Mouse (Mus musculus) forebrain, embryonic 14.5 days (tissue): Measurements from ENCODE around the gene Thra. TPM values are rescaled to one million over a fixed set of nuclear protein-coding genes. Genes with fewer than 3 reads are reported as not detected.

Experiments used
- ATAC-seq: fragments of 200-750 bp; cut with Nextera tagmentation; 2 replicates; pipeline ENCODE4 v1.8.0; 2017; ENCODE audit warnings: mild to moderate bottlenecking, moderate library complexity
- DNase-seq: peaks from one replicate; pipeline ENCODE4 v3.0.0-alpha.2; 2015; ENCODE audit warnings: low spot score
- H3K27ac ChIP-seq: fragments of 300-500 bp; sonication (generic); 2 replicates; pipeline ENCODE4 v1.5.1; 2014; ENCODE audit warnings: low read depth, mild to moderate bottlenecking, control low read depth, low read length, moderate library complexity
- H3K27me3 ChIP-seq: fragments of 300-500 bp; sonication (generic); replicated peaks from 2 replicates; pipeline ENCODE4 v1.6.1; 2014; ENCODE audit warnings: low read length, control low read depth, mixed read lengths; ENCODE audit not compliant: control insufficient read depth, insufficient read depth
- H3K36me3 ChIP-seq: fragments of 300-500 bp; sonication (generic); 2 replicates; pipeline ENCODE4 v1.6.1; 2014; ENCODE audit warnings: low read length, control low read depth; ENCODE audit not compliant: control insufficient read depth, insufficient read depth
- H3K4me1 ChIP-seq: fragments of 300-500 bp; sonication (generic); 2 replicates; pipeline ENCODE4 v1.6.1; 2014; ENCODE audit warnings: antibody characterized with exemption, low read length, control low read depth; ENCODE audit not compliant: control insufficient read depth, insufficient read depth
- H3K4me2 ChIP-seq: fragments of 300-500 bp; sonication (generic); 2 replicates; pipeline ENCODE4 v1.6.1; 2014; ENCODE audit warnings: mild to moderate bottlenecking, control low read depth, low read length
- H3K4me3 ChIP-seq: fragments of 300-500 bp; sonication (generic); 2 replicates; pipeline ENCODE4 v1.5.1; 2014; ENCODE audit warnings: low read depth, low read length, control low read depth
- H3K9ac ChIP-seq: fragments of 300-500 bp; sonication (generic); 2 replicates; pipeline ENCODE4 v1.6.1; 2014; ENCODE audit warnings: mild to moderate bottlenecking, low read length, control low read depth, moderate library complexity
- H3K9me3 ChIP-seq: fragments of 300-500 bp; sonication (generic); replicated peaks from 2 replicates; pipeline ENCODE4 v1.6.1; 2016; ENCODE audit warnings: low read length, control low read depth, mixed read lengths; ENCODE audit not compliant: control insufficient read depth
- WGBS: fragments of 180-500 bp; shearing (Covaris S2); extraction: QIAGEN DNeasy Blood & Tissue Kit; methylation state at CpG from one replicate; pipeline ENCODE4 v1.1.7; 2014; 5-methylcytosine and 5-hydroxymethylcytosine counted together
- polyA plus RNA-seq: library from polyadenylated mRNA; unstranded; fragments of >200 nt; fragmentation: Nextera tagmentation; extraction: Ambion mirVana; gene quantifications from 2 replicates; pipeline ENCODE4 v1.2.1, GENCODE M21; 2014

The Thra gene
- polyA plus RNA-seq, 1 experiment from 2014 or later = 164 TPM

DNA sequence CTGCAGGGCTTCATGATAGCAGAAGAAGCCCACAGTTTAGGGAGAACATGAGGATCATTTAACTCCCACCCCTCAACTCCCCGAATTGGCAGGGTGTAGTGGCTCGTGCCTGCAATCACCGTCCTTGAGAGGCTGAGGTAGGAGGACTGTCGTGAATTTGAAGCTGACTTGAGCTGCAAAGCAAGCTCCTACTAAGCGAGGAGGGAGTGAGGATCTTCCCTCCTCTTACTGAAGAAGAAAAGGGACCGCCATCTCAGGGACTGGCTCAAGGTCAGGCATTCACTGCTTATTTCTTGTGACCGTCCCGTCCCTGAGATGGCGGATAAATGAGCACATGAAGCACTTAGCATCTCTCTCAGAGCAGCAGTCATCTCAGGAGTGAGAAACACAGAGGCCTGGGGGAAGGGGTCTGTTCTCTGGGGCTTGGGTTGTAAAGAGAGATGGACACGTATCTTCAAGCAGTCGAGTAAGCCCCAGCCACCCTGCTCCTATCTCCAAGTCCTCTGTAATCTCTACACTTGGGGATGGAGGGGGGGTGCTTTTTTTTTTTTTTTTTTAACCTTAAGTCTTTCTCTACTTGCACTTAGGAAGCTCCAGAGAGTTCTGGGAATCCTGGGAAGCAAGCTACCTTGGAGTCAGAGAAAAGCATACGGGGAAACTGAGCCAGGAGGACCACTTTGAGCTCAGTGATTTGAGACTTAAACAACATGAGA is 35.8 kb downstream of the Thra start:
- Histone ChIP-seq H3K9me3 (no peaks in the 10 kb centered on the region), H3K4me3 (no peak overlapping the region), H3K36me3 (peaks cover 3% of the 10 kb centered on the region), H3K4me2 (peak overlapping the region; percentile 83), H3K27me3 (no peaks in the 10 kb centered on the region), H3K27ac (0 out of 2 replicates have a peak overlapping the region, but pooled peaks have one; percentile 33), H3K9ac (peak overlapping the region; percentile 17; the same call in 1 of the 2 replicates), H3K4me1 (peaks cover 33% of the 10 kb centered on the region)
- 58% methylated on average over 12 of the region's 12 CpGs for WGBS
- DNase-seq (no peak), ATAC-seq (no peak)

DNA sequence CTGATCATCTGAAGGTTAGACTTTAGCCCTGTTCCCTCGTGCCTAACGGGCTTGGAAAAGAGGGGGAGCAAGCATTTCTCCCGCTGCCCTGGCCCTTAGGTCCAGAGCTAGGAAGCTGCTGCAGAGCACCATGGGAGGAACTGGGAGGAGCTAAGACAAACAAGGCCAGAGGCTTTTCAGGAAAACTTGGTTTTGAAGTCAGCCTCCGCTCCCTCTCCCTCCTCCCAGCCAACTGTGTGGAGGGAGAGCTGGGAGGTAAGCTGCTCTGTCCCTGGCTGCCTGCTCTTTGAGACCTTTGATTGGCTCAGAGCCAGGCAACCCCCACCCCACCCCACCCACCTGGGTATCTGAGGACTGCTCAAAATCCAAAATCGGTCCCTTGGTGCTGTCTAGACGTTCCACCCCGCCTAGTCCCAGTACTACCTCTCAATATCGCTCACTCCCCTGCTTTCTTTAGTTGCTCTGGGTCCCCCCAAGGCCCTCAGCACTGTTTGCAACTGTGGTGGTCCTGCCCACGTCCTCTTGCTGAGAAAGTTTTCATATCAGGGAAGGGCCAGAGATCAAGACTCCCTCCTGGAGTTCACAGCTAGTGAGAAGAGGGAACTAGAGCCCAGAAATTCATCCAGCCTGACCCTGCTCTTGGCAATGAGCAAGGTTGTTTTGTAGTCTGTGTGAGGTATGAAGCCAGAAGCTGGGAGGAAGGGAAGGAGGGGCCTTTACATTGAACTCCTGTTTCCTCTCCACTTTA is 36.6 kb downstream of the Thra start:
- Histone ChIP-seq H3K4me3 (no peak overlapping the region), H3K27me3 (no peaks in the 10 kb centered on the region), H3K36me3 (no peaks in the 10 kb centered on the region), H3K27ac (peak overlapping the region; percentile 33; the same call in 1 of the 2 replicates), H3K9me3 (no peaks in the 10 kb centered on the region), H3K4me2 (no peak overlapping the region; the same call in 1 of the 2 replicates), H3K4me1 (peaks cover 38% of the 10 kb centered on the region), H3K9ac (peak overlapping the region; percentile 25; the same call in 1 of the 2 replicates)
- ATAC-seq (no peak), DNase-seq (no peak)
- 7% methylated on average over 9 of the region's 9 CpGs for WGBS

DNA sequence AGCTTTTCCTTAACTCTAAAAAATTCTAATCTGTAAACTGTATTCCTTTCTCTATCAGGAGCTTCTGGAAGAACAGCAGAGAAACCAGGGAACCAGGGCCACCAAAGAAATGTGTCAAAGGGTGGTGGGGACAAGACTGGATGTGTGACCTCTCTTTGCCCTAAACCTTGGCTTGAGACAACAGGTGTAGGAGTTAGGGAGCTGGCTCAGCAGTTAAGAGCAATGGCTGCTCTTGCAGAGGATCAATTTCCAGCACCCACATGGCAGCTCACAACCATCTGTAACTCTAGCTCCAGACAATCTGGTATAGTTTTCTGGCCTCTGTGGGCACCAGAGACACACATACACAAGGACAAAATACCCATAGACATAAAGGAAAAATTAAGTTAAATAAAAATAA is 37.5 kb downstream of the Thra start:
- Histone ChIP-seq H3K9ac (no peak overlapping the region), H3K36me3 (no peaks in the 10 kb centered on the region), H3K27ac (no peak overlapping the region), H3K4me3 (no peak overlapping the region), H3K4me1 (peaks cover 47% of the 10 kb centered on the region), H3K4me2 (no peak overlapping the region), H3K27me3 (no peaks in the 10 kb centered on the region), H3K9me3 (no peaks in the 10 kb centered on the region)
- DNase-seq = no peak
- no peak for ATAC-seq

DNA sequence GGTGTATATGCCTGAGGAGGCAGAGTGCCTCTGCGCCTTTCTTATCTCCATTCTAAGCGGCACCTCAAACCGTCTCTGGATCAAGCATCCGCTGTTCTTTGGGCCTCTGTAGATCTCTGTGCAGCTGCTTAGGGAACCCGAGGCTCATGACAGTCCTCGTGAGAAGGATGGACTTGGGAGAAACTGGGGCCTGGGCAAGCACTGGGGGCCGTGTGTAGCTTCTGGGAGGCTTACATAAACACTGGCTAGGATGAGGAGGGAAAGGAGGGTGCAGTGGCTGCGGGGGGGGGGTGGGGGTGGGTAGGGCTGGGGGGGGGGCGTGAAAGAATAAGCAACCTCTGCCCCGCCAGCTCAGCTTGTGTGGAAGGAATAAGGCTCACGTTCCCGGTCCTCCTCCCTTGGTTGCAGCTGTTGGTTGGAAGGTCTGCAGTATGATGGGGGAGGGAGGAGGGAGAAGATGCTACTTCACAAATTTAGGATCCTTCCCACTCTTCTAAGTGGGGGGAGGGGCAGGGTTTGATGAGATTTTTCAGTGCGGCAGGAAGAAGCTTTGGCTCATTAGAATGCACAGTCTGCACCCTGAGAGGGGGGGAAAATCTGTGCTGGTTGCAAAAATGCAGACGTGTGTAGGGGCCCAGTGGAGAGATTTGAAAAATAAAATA is 41.5 kb downstream of the Thra start:
- Histone ChIP-seq H3K27ac (peak overlapping the region; percentile 86), H3K4me2 (peak overlapping the region; percentile 42), H3K9ac (peak overlapping the region; percentile 50), H3K9me3 (no peaks in the 10 kb centered on the region), H3K4me1 (peaks cover 36% of the 10 kb centered on the region), H3K4me3 (no peak overlapping the region), H3K36me3 (no peaks in the 10 kb centered on the region), H3K27me3 (no peaks in the 10 kb centered on the region)
- ATAC-seq (peak; percentile 47), DNase-seq (peak; percentile 86)
- 19% methylated on average over 13 of the region's 14 CpGs for WGBS

DNA sequence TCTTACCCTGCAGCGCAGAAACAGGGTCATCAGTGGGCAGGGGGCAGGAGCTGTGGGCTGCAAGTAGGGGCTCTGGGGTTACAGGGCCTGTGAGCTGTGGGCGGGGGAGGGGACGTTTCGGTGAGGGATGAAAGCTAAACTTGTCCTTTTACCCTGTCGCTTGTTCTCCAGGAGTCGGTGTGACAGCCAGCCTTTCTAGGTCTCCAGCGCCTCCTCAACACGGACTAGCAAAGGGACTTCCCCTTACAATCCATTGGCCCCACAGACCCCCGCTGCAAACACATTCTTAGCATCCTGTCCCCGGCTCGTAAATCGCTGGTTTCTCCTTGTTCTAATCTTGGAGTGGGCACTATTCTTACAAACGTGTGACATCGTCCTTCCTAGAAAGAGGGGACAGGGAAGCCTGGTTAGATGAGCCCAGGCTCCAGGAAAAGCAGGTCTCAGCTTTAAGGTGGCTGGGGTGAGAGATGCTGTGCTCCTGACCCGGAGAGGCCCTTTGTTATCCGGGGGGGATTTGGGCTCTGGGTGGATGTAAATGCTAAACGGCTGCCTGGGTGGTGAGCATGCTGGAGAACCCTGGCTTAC is 42.3 kb downstream of the Thra start:
- Histone ChIP-seq H3K27me3 (no peaks in the 10 kb centered on the region), H3K4me2 (peak overlapping the region; percentile 42), H3K9ac (peak overlapping the region; percentile 50), H3K4me3 (no peak overlapping the region), H3K36me3 (no peaks in the 10 kb centered on the region), H3K27ac (peak overlapping the region; percentile 86), H3K9me3 (no peaks in the 10 kb centered on the region), H3K4me1 (peaks cover 33% of the 10 kb centered on the region)
- ATAC-seq (0 out of 2 replicates have a peak, but pooled peaks have one; percentile 3), DNase-seq (no peak)
- WGBS = 3% methylated on average over 17 of the region's 17 CpGs

DNA sequence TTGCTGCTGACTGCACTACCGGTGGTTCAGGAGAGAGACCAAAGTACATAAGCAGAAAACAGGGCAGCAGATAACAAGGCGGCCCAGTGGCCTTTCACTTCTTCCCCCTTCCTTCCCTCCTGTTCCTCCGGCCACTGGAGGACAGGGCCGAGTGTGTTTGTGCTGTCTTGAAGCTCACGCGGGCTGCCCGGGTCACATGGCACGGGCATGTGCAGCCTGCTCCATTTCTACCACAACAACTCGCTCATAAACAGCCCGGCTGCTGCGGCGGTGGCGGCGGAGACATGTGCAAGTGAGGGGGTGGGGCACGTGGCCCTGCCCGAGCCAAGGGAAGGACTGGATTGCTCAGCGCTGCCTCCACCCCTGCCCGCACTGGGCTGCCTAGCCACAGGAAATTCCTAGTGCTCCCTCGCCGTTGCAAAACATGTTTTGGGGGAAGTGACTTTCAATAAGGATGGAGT is 42.8 kb downstream of the Thra start:
- H3K4me1 ChIP-seq = peaks cover 33% of the 10 kb centered on the region
- H3K4me2 ChIP-seq = peak overlapping the region; percentile 42
- WGBS = under 1% methylated on average over 20 of the region's 20 CpGs
- peak; percentile 77 for DNase-seq
- ATAC-seq = peak; percentile 50
- no peaks in the 10 kb centered on the region for H3K9me3 ChIP-seq
- H3K9ac ChIP-seq = peak overlapping the region; percentile 50
- no peaks in the 10 kb centered on the region for H3K36me3 ChIP-seq
- H3K27me3 ChIP-seq = no peaks in the 10 kb centered on the region
- H3K4me3 ChIP-seq = peak overlapping the region; percentile 7; the same call in 1 of the 2 replicates
- H3K27ac ChIP-seq = peak overlapping the region; percentile 86

DNA sequence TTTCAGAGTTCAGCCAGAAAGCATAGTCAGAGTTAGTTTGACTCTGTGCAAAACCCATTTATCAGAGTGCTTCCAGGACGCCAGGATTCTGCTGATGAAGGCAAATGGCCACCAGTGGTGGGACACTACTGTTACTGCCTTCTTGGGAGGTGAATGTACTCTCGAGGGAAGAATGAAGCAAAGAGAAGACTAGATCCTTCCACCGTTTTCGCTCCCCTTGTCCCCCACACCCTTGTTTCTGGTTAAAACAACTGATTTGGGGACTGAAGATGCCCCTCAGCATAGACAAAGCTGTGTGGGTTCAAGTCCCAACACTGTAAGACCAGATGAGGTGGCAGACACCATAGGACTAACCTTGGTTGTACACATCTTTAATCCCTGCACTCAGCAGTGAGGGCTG is 43.7 kb downstream of the Thra start:
- no peak overlapping the region for H3K4me3 ChIP-seq
- 69% methylated on average over 4 of the region's 4 CpGs for WGBS
- H3K9ac ChIP-seq = no peak overlapping the region
- no peaks in the 10 kb centered on the region for H3K27me3 ChIP-seq
- no peak overlapping the region for H3K27ac ChIP-seq
- ATAC-seq = no peak
- H3K4me1 ChIP-seq = peaks cover 36% of the 10 kb centered on the region
- DNase-seq = no peak
- H3K4me2 ChIP-seq = no peak overlapping the region
- H3K9me3 ChIP-seq = no peaks in the 10 kb centered on the region
- no peaks in the 10 kb centered on the region for H3K36me3 ChIP-seq

DNA sequence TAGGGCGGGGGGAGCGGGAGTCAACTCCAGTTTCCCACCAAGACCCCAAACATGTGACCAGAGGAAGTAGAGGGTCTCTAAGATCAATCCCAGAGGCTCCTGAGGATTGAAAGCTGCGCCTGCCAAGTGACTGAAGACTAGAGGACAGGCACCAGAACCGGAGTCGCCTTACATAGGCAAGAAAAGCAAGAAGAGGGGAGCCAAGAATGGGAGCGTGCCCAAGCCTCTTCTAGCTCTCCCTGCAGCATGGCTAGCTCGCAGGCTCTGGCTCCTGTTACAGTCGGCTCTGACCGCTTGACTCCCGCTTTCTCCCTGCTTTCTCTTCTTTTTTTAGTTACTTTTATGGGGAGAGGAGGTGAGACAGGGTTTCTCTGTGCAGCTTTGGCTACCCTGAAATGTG is 44.8 kb downstream of the Thra start:
- WGBS = 67% methylated on average over 10 of the region's 10 CpGs
- H3K36me3 ChIP-seq = no peaks in the 10 kb centered on the region
- no peak overlapping the region for H3K4me3 ChIP-seq
- H3K9ac ChIP-seq = no peak overlapping the region
- H3K27me3 ChIP-seq = no peaks in the 10 kb centered on the region
- ATAC-seq = no peak
- peaks cover 40% of the 10 kb centered on the region for H3K4me1 ChIP-seq
- no peak overlapping the region for H3K4me2 ChIP-seq
- no peak for DNase-seq
- H3K27ac ChIP-seq = 0 out of 2 replicates have a peak overlapping the region, but pooled peaks have one; percentile 45
- no peaks in the 10 kb centered on the region for H3K9me3 ChIP-seq
